Mouse (Mus musculus): ENCODE results near the gene Ankib1. TPM values are rescaled to one million over a fixed set of nuclear protein-coding genes. Genes with fewer than 3 reads are reported as not detected.
"Not testable (repeated sequence)": the region's sequence is repeated elsewhere in the genome, so short reads cannot be mapped to it uniquely, and the experiment has no call there.

Gene Ankib1
- total RNA-seq, 2 experiments from 2014 or later = 87.9 to 89.0 TPM

GRCm38 (mm10) chr5:3732846-3733245, 69.9 kb downstream of the Ankib1 start:
- intact Hi-C loops (cut with DNase I) = not testable (repeated sequence)

GRCm38 (mm10) chr5:3728820-3729219, 73.9 kb downstream of the Ankib1 start:
- no peak for DNase-seq (ENCODE audit: low spot score in 2 of 2)
- intact Hi-C loops (cut with DNase I) = no loop called here

More at GRCm38 (mm10) chr5:3732846-3733245, 69.9 kb downstream of the Ankib1 start:
- DNase-seq (ENCODE audit: low spot score in 2 of 2) = not testable (repeated sequence)

GRCm38 (mm10) chr5:3725491-3725890, 77.2 kb downstream of the Ankib1 start:
- intact Hi-C loops (cut with DNase I) = no loop called here
- DNase-seq (ENCODE audit: low spot score in 2 of 2) = no peak

- no peak for DNase-seq (ENCODE audit: low spot score in 2 of 2)
- intact Hi-C loops (cut with DNase I) = no loop called here
These were observed 79.3 kb downstream of the Ankib1 start for GRCm38 (mm10) chr5:3723415-3723814.

GRCm38 (mm10) chr5:3722873-3723272, 79.9 kb downstream of the Ankib1 start:
- no peak for DNase-seq (ENCODE audit: low spot score in 2 of 2)

GRCm38 (mm10) chr5:3719371-3719770, 83.4 kb downstream of the Ankib1 start:
- DNase-seq (ENCODE audit: low spot score in 2 of 2) = no peak

More at GRCm38 (mm10) chr5:3722873-3723272, 79.9 kb downstream of the Ankib1 start:
- intact Hi-C loops (cut with DNase I) = no loop called here

GRCm38 (mm10) chr5:3715800-3716199, 86.9 kb downstream of the Ankib1 start:
- no peak for DNase-seq (ENCODE audit: low spot score in 2 of 2)
- intact Hi-C loops (cut with DNase I) = no loop called here

More at GRCm38 (mm10) chr5:3719371-3719770, 83.4 kb downstream of the Ankib1 start:
- intact Hi-C loops (cut with DNase I) = no loop called here

GRCm38 (mm10) chr5:3702180-3702579, 100.5 kb downstream of the Ankib1 start:
- intact Hi-C loops (cut with DNase I) = no loop called here

GRCm38 (mm10) chr5:3700025-3700424, 102.7 kb downstream of the Ankib1 start:
- intact Hi-C loops (cut with DNase I) = no loop called here
- DNase-seq (ENCODE audit: low spot score in 2 of 2) = no peak

More at GRCm38 (mm10) chr5:3702180-3702579, 100.5 kb downstream of the Ankib1 start:
- no peak for DNase-seq (ENCODE audit: low spot score in 2 of 2)

- intact Hi-C loops (cut with DNase I) = no loop called here
- no peak for DNase-seq (ENCODE audit: low spot score in 2 of 2)
These were observed 106.7 kb downstream of the Ankib1 start for GRCm38 (mm10) chr5:3696031-3696430.

GRCm38 (mm10) chr5:3695191-3695590, 107.5 kb downstream of the Ankib1 start:
- intact Hi-C loops (cut with DNase I) = no loop called here

GRCm38 (mm10) chr5:3692956-3693355, 109.8 kb downstream of the Ankib1 start:
- no peak for DNase-seq (ENCODE audit: low spot score in 2 of 2)
- intact Hi-C loops (cut with DNase I) = no loop called here

More at GRCm38 (mm10) chr5:3695191-3695590, 107.5 kb downstream of the Ankib1 start:
- no peak for DNase-seq (ENCODE audit: low spot score in 2 of 2)

GRCm38 (mm10) chr5:3691283-3691682, 111.4 kb downstream of the Ankib1 start:
- DNase-seq (ENCODE audit: low spot score in 2 of 2) = no peak
- intact Hi-C loops (cut with DNase I) = no loop called here

- DNase-seq (ENCODE audit: low spot score in 2 of 2) = no peak
- intact Hi-C loops (cut with DNase I) = no loop called here
These were observed 114.4 kb downstream of the Ankib1 start for GRCm38 (mm10) chr5:3688298-3688697.

- intact Hi-C loops (cut with DNase I) = no loop called here
These were observed 132.7 kb downstream of the Ankib1 start for GRCm38 (mm10) chr5:3669938-3670554.

GRCm38 (mm10) chr5:3666585-3666984, 136.1 kb downstream of the Ankib1 start:
- intact Hi-C loops (cut with DNase I) = no loop called here
- no peak for DNase-seq (ENCODE audit: low spot score in 2 of 2)

More at GRCm38 (mm10) chr5:3669938-3670554, 132.7 kb downstream of the Ankib1 start:
- no peak for DNase-seq (ENCODE audit: low spot score in 2 of 2)

GRCm38 (mm10) chr5:3665225-3665624, 137.5 kb downstream of the Ankib1 start:
- intact Hi-C loops (cut with DNase I) = no loop called here
- DNase-seq (ENCODE audit: low spot score in 2 of 2) = no peak

GRCm38 (mm10) chr5:3657085-3657484, 145.6 kb downstream of the Ankib1 start, which contains the start of gene Gatad1:
Gatad1 (minus strand) TSS chr5:3657185.
- DNase-seq (ENCODE audit: low spot score in 2 of 2) = no peak
- intact Hi-C loops (cut with DNase I) = no loop called here

- no peak for DNase-seq (ENCODE audit: low spot score in 2 of 2)
- intact Hi-C loops (cut with DNase I) = no loop called here
These were observed 148.9 kb downstream of the Ankib1 start for GRCm38 (mm10) chr5:3653801-3654200.

GRCm38 (mm10) chr5:3652903-3653575, 149.7 kb downstream of the Ankib1 start:
- DNase-seq (ENCODE audit: low spot score in 2 of 2); intact Hi-C loops (cut with DNase I): not testable (repeated sequence)

GRCm38 (mm10) chr5:3651621-3652020, 151.1 kb downstream of the Ankib1 start:
- intact Hi-C loops (cut with DNase I) = no loop called here

More at GRCm38 (mm10) chr5:3651621-3652020, 151.1 kb downstream of the Ankib1 start:
- no peak for DNase-seq (ENCODE audit: low spot score in 2 of 2)

Measured in left cerebral cortex, postnatal 25 days (tissue).